Mouse (Mus musculus): ENCODE results near the gene Tor3a. TPM values are rescaled to one million over a fixed set of nuclear protein-coding genes. Genes with fewer than 3 reads are reported as not detected.

Tor3a gene
- total RNA-seq, 2 experiments from 2014 or later, result 2.3 to 7.4 TPM

DNA sequence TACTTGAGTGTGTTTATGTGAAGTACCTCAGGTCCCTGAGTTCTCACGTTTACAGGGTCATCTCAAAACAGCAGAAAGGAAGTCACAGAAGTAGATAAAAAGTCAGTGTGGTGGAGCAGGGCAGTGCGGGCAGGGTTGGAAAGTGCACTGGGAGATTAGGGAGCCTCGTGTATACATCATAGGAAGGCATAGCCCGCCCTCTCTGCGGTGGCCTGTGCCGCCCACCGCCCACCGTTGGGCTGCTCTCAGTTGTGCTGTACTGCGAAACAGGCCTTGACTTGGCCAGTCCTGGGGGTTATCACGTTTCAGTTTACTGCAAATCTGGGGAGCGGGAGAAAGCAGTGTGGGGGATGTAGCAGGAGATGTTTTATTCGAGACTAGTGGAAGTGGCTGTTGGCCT, 31.3 kb downstream of the Tor3a start:
- ATAC-seq (replicated peaks; ENCODE audit: low FRiP score, low TSS enrichment, poor library complexity, severe bottlenecking), result peak; percentile 55

DNA sequence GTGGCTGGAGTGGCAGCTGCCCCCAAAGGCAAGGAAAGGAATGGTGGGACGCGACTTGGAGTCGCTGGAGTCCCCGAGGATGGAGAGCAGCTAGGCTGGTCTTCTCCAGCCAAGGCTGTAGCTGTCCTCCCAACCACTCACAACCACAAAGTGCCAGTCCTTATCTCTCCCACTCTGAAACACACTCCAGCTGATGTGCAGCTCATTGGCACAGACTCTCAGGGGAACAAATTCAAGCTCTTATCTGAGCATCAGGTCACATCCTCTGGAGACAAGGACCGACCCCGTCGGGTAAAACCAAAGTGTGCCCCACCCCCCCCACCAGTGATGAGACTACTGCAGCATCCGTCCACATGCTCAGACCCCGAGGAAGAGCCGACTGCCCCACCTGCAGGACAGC, 32.3 kb downstream of the Tor3a start:
- peak; percentile 85 for ATAC-seq (replicated peaks; ENCODE audit: low FRiP score, low TSS enrichment, poor library complexity, severe bottlenecking)

DNA sequence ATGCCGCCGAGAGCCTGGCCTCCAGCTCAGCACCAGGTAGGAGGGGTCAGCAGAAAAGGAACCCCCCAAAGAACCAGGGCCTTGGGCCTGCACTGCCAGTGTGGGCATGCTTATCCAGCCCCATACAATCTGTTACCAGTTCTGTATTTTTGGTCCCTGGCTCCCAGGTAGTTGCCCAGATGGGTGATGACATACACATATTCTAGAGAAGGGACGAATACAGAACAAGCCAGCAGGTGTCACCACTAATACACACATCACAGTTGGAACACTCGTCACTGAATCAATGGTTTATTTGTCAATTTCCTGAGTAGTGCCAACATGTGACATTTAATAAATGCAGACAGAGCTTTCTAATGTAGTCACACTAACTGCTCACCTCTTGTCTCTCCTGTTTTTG, 33.6 kb downstream of the Tor3a start:
- ATAC-seq (replicated peaks; ENCODE audit: low FRiP score, low TSS enrichment, poor library complexity, severe bottlenecking), result 0 out of 2 replicates have a peak, but pooled peaks have one; percentile 15

DNA sequence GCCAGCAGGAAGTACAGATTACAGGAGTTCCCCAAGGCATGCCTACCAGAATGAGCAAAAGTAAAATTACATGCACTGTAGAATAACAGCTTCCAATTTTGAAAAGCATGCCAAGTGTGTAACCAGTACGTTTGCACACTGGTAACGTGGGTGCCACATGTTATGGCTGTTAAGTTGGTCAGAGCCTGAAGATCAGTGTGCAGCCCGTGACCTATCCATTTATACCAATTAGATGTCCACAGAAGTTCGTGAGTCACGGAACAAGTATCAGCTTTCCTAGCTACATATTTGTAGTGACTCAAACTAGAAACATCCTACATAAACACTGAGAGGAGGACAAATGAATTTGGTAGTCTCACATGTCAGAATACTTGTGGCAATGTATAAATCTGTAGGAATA, 34.7 kb downstream of the Tor3a start:
- no peak for ATAC-seq (replicated peaks; ENCODE audit: low FRiP score, low TSS enrichment, poor library complexity, severe bottlenecking)

DNA sequence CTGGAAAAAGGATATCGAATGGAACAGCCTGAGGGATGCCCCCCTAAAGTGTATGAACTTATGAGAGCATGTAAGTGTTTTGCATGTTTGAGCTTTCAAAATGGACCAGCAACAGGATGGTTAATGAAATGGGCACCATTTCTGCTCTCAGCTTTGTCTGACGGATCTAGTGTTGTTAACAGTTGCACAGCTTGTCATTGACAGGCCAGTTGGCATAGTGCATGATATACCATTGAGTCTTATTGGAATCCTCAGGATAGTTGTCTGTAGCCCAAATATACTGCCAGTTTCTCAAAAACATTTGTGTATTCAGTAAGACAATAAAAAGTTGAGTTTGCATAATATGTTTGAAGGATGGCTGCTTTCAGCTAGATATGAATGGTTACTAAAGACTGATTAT, 39.0 kb downstream of the Tor3a start:
- no peak for ATAC-seq (replicated peaks; ENCODE audit: low FRiP score, low TSS enrichment, poor library complexity, severe bottlenecking)

DNA sequence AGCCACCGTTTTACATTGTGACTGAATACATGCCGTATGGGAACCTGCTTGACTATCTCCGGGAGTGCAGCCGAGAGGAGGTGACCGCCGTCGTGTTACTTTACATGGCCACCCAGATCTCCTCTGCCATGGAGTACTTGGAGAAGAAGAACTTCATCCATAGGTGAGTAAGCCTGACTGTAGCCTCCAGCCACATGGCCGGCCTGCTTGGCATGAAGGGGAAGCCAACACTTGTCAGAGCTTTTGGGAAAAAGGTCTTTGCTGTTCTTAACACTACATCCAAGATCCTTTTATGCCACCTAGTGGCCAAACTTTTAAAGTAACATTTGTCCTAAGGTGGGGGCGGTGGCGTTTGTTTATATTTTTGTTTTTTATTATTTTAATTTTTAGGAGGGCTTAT, 41.1 kb downstream of the Tor3a start:
- peak; percentile 67 for ATAC-seq (replicated peaks; ENCODE audit: low FRiP score, low TSS enrichment, poor library complexity, severe bottlenecking)

DNA sequence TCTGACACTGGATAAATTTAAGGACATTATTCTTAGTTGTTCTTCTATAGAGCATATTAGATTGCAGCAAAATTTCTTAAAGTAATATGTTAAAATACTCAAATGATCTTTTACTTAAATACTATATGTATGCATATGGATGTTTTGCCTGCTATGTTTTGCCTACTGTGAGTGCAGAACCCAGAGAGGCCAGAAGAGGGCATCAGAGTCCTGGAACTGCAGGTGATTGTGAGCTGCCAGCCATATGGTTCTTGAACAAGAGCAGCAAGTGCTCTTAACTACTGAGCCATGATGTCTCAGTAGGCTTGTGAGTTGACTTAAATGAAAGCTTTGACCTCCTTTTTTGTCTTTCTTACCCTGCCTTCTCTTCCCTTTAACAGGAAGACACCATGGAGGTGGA, 43.2 kb downstream of the Tor3a start:
- no peak for ATAC-seq (replicated peaks; ENCODE audit: low FRiP score, low TSS enrichment, poor library complexity, severe bottlenecking)

DNA sequence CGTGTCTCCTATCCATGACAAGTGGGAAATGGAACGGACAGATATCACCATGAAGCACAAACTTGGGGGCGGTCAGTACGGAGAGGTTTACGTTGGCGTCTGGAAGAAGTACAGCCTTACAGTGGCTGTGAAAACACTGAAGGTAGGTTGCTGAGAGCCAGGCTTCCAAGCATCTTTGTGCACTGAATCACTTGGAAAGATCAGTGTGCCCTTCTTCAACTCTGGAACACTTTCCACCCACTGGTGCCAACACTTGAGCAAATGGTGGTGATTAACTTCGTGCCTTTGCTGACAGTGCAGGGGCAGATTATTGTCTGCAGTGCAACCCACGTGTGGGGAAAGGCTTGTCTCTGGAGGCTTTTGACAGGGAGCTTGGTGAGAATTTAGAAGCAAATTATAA, 44.2 kb downstream of the Tor3a start:
- ATAC-seq (replicated peaks; ENCODE audit: low FRiP score, low TSS enrichment, poor library complexity, severe bottlenecking), result no peak

DNA sequence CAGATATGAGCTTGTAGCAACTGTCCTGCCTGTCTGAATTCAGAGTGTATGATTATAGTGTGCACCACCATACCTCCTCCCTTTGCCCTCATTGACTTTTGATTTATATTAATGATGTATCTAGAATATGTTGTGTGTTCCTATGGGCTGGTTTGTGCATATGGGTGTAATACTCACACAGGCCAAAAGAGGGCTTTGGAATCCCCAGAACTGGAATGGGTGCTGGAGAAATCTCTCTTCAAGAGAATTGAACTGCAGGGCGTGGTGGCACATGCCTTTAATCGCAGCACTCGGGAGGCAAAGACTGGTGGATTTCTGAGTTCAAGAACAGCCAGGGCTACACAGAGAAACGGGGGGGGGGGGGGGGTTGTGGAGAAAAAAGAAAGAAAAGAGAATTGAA, 47.4 kb downstream of the Tor3a start:
- ATAC-seq (replicated peaks; ENCODE audit: low FRiP score, low TSS enrichment, poor library complexity, severe bottlenecking), result peak; percentile 76; the same call in 1 of the 2 replicates

DNA sequence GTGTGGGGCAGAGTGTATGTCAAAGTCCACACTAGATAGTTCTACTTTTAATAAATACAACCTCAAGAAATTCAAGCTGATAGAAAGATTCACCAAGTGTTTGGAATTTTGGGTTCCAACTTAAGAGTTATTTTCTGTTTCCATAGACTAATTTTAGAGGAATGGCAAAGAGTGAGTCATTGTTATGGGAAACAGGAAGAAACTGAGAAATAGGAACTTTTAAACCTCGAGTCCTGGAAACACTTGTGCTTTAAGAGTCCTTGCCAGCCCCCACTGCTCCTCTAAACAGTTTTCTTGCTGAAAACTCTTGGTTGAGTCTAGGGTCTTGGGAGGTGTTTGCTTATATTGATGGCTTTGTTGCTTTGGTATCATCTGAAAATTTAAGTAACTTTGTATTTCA, 49.9 kb downstream of the Tor3a start:
- ATAC-seq (replicated peaks; ENCODE audit: low FRiP score, low TSS enrichment, poor library complexity, severe bottlenecking), result no peak

DNA sequence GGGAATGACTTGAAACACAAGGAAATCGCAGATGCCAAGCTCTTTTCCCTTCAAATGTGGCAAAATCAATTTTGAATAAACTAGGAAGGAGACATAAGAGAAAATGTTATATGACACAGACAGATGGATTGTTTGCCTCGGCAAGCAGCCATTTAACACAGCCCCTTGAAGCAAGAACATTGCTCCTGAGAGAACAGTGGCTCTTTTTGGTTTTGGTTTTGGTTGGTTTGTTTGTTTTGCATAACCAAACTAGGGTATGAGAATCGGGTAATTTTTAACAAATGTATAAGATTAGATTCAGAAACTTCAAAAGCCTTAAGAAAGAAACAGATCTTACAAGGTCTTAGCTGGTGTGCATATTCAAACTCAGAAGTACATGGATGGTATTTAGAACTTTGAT, 53.2 kb downstream of the Tor3a start:
- ATAC-seq (replicated peaks; ENCODE audit: low FRiP score, low TSS enrichment, poor library complexity, severe bottlenecking), result no peak

DNA sequence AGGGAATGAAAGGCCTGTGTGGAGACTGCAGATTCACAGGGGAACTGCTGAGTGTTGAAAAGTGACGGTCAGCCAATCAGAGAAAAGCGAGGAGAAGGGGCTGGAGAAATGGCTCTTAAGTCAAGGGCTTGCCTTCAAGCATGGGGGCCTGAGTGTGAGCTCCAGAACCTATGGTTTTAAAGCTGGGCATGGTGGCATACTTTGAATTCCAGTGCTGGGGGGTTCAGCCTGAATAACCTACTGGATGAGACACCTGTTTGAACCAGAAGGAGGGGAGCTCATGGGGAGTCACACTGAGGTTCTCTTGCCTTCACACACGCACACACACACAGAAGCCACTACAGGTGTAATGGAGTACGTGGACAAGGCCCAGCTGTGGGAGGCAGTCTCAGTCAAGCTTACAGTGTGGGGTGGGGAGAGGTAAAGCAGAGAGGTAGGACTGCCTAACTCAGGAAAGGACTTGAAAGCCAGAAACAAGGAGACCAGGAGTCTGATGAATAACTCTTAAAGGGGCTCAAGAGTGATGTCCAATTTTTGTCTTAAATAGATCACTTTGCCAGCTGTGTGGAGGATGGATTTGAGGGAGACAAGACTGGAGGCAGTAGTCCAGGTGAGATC, 53.8 kb downstream of the Tor3a start:
- ATAC-seq (replicated peaks; ENCODE audit: low FRiP score, low TSS enrichment, poor library complexity, severe bottlenecking), result no peak

DNA sequence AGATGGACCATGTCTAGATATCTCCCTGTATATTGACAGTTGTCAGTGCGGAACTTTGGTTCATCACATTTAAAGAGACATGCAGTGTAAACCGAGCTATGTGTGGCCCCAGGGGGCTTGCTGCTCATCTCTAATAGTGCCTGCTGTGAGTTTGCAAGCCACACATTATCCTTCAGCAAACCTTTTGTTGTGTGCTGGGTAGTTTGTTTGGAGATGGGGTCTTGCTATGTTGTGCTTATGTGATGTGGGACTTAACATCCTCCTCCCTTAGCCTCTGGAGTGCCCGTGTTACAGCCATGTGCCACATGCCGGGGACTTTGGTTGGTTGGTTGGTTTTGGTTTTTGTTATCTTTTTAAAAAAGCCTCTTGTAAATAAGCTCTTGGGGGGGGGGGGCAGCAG, 56.3 kb downstream of the Tor3a start:
- ATAC-seq (replicated peaks; ENCODE audit: low FRiP score, low TSS enrichment, poor library complexity, severe bottlenecking), result no peak

DNA sequence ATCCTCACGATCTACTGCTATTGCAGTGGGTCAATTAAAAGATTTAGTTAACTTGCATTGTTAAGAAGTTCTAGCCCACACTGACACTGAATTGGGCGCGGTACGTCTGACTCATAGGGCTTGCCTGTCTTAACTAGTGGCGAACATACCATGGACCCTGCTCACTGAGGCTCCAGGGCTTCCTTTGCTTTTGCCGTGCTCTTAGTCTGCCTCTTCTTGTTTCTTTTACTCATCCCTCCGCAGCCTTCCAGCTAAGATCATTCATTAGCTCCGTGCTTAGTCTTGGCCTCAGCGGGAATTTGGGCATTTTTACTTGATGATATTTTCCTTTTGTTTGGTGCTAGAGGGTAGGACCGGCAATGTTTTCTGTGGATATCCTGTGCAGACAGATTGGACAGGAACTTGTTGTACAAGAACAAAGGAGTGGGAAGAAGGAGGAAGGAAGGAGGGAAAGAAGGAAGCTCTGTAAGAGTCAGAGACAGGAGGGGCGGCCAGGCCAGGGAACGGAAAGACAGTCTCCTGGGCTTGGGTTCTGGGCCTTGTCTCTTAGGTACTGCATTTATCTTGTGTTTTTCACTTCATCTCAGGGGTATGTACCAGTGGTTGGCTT, 57.1 kb downstream of the Tor3a start:
- peak; percentile 40; the same call in 1 of the 2 replicates for ATAC-seq (replicated peaks; ENCODE audit: low FRiP score, low TSS enrichment, poor library complexity, severe bottlenecking)

DNA sequence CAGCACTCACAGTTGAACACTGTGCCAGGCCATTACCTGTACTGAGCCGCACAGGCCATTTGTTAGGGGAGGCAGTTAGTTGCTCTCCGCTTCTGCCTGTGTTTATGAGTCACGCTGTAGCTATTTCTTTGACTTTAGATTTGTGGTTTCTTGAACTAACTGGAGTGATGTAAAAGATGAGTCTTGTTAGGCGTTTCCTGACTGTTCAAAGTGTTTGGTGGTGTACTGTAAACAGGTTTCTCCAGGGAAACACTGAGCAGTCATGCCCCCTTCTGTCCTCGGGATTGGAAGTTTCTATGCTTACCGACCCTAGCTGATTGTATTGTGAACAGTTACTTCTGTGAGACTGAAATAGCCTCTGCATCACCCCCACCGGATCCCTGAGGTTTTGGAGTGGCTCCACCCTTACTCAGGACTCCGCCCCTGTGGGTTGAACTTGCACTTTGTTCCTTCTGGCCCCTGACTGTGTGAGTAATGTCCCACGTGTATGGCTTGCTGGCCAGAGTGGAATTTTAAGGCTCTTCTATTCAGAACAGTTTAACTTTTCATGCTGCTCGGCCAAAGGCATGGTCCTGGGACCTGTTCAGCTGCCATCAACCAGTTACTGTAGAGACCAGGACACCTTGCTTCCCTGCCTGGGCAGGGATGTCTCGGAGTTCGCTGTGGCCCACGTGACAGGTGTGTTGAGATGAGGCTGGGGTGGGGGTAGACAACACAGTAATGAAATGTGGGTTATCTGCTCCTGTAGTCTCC, 58.6 kb downstream of the Tor3a start:
- peak; percentile 88 for ATAC-seq (replicated peaks; ENCODE audit: low FRiP score, low TSS enrichment, poor library complexity, severe bottlenecking)

DNA sequence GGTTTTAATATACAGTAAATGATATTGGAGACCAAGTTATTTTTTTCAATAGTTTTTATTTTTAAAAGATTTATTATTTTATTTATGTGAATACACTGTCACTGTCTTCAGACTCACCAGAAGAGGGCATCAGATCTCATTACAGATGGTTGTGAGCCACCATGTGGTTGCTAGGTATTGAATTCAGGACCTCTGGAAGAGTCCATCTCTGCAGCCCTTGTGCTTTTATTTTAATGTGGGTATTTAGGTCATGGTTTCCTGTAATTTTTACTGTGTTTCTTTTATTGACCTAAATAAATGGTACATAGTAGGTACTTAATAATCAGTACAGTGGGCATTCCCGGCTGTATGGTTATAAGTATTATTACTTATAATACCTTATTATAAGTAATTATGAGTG, 59.4 kb downstream of the Tor3a start:
- ATAC-seq (replicated peaks; ENCODE audit: low FRiP score, low TSS enrichment, poor library complexity, severe bottlenecking), result no peak

DNA sequence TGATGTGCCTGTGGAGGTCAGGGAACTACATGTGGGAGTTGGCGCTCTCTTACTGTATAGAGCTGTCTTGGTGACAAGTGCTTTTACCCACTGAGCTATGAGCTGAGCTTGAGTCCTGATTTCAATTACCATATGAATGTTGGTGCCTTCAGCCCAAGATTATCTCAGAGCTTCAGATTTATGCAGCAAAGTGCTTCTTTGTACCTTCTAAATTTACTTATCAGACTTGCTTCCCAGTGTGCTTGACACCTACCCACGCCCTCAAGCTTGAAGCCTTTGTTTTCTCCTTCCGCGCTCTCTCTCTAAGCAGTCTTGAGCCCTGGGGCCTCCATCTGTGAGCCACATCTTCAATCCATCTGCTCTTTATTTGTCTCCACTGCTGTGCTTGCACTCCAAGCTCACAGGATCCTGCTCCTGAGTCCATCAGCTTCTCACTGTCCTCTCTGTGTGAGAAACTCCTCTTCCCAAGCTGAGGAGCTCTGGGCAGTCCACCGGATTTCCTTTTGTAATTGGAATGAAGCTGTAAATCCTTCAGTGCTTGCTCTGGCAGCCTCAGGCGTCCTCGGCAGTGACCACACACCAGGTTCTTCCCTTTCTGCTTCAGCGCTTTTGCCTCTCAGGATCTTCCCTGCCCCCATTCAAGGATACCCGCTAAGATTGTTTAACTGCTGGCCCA, 60.2 kb downstream of the Tor3a start:
- ATAC-seq (replicated peaks; ENCODE audit: low FRiP score, low TSS enrichment, poor library complexity, severe bottlenecking), result no peak

DNA sequence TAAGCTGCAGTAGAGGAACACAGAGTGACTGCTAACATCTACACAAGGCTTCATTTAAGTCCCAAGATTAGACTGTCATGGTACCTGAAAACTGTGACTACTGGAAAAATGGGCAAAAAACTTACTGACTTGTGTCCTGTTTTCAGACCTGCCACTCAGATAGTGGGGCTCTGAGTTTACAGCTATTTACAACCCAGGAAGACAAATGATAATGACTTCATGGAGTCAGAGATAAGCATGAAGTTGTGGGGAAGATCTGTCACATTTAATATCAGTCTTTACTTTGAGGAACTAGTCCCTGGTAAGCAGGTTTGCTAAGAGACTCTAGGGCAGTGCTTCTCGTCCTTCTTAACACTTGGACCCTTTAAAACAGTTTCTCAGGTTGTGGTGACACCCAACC, 63.9 kb downstream of the Tor3a start:
- ATAC-seq (replicated peaks; ENCODE audit: low FRiP score, low TSS enrichment, poor library complexity, severe bottlenecking), result peak; percentile 39; the same call in 1 of the 2 replicates

DNA sequence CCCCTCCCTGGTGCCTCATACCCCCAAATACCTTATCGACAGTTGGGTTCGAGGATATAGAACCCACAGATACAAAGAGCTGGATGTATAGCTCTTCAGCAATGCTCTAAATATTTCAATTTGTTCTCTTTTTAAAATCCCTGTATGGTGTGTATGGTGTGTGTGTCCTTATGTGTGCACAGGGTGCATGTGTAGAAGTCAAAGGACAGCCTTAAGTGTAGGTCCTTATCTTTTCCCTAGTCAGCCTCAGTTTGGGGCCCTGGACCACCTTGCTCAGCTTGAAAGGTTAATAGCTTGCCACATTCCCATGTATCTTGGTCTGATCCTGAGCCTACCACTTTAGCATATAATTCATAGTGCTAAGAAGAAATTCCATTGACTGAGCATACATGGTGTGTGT, 65.7 kb downstream of the Tor3a start:
- ATAC-seq (replicated peaks; ENCODE audit: low FRiP score, low TSS enrichment, poor library complexity, severe bottlenecking), result no peak

DNA sequence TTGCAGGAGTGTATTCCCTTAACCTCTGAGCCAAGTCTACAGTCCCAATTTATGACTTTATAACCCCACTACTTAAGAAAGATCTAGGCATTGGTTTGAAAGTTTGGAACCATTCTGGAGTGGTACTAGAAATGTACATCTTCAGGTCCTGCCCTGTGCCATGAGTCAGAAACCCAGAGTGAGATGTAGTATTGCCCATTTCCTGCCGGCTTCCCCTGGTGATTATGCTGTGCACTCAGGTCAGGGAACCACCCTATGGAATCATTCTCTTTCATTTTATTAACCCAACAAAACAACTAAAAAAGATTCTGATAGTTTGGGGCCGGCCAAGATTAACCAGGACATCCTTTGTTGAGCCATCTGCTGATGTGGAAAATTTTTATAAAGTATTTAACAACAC, 68.2 kb downstream of the Tor3a start:
- ATAC-seq (replicated peaks; ENCODE audit: low FRiP score, low TSS enrichment, poor library complexity, severe bottlenecking), result no peak

All from megakaryocyte-erythroid progenitor cell, adult 5-6 weeks (primary cell).